Mouse (Mus musculus) bone marrow macrophage, adult 2 months (primary cell): ENCODE results near the gene Rnase11.

ENCODE experiments used
- CTCF ChIP-seq: IDR thresholded peaks from 2 replicates; pipeline ENCODE4 v1.5.1; 2012; ENCODE audit warnings: low read depth, mild to moderate bottlenecking, low read length, moderate library complexity
- POLR2A ChIP-seq: IDR thresholded peaks from 2 replicates; pipeline ENCODE4 v1.6.1; 2012; ENCODE audit warnings: mild to moderate bottlenecking, low read depth, low read length, borderline replicate concordance

- TF ChIP-seq POLR2A (no peak), CTCF (no peak)
These were observed 24.4 kb upstream of the Rnase11 start, which contains the start of gene Olfr750 for GRCm38 (mm10) chr14:51074335-51074734.
